Mouse (Mus musculus) heart, postnatal 0 days (tissue): ENCODE measurements around the gene Tmem242. TPM values are rescaled to one million over a fixed set of nuclear protein-coding genes. Genes with fewer than 3 reads are reported as not detected.

Source experiments
- ATAC-seq: fragments of 200-750 bp; cut with Nextera tagmentation; 2 replicates; pipeline ENCODE4 v1.8.0; 2017; ENCODE audit warnings: low read depth, moderate number of reproducible peaks, moderate library complexity; ENCODE audit not compliant: insufficient read depth
- DNase-seq: peaks from one replicate; pipeline ENCODE4 v3.0.0-alpha.2; 2016; ENCODE audit warnings: low spot score
- H3K27ac ChIP-seq: fragments of 300-500 bp; sonication (generic); 2 replicates; pipeline ENCODE4 v1.5.1; 2014; ENCODE audit warnings: low read depth, mild to moderate bottlenecking
- H3K27me3 ChIP-seq: fragments of 300-500 bp; sonication (generic); 2 replicates; pipeline ENCODE4 v1.6.1; 2014; ENCODE audit warnings: low read length, mixed read lengths; ENCODE audit not compliant: control insufficient read depth, insufficient read depth
- H3K36me3 ChIP-seq: fragments of 300-500 bp; sonication (generic); replicated peaks from 2 replicates; pipeline ENCODE4 v1.6.1; 2014; ENCODE audit warnings: low read length, mixed read lengths; ENCODE audit not compliant: control insufficient read depth, insufficient read depth
- H3K4me1 ChIP-seq: fragments of 300-500 bp; sonication (generic); 2 replicates; pipeline ENCODE4 v1.6.1; 2014; ENCODE audit warnings: antibody characterized with exemption; ENCODE audit not compliant: control insufficient read depth, insufficient read depth
- H3K4me2 ChIP-seq: fragments of 300-500 bp; sonication (generic); 2 replicates; pipeline ENCODE4 v1.6.1; 2014; ENCODE audit warnings: low read depth, mild to moderate bottlenecking, low read length, moderate library complexity
- H3K4me3 ChIP-seq: fragments of 300-500 bp; sonication (generic); 2 replicates; pipeline ENCODE4 v1.5.1; 2014; ENCODE audit warnings: low read depth, low read length
- H3K9ac ChIP-seq: fragments of 300-500 bp; sonication (generic); replicated peaks from 2 replicates; pipeline ENCODE4 v1.6.1; 2014; ENCODE audit warnings: low read depth, low read length, mixed read lengths
- H3K9me3 ChIP-seq: fragments of 300-500 bp; sonication (generic); replicated peaks from 2 replicates; pipeline ENCODE4 v1.6.1; 2016; ENCODE audit warnings: low read length; ENCODE audit not compliant: control insufficient read depth
- CTCF ChIP-seq: IDR thresholded peaks from 2 replicates; pipeline ENCODE4 v1.5.1; 2016; ENCODE audit warnings: antibody characterized with exemption, control low read depth, low read depth
- EP300 ChIP-seq: IDR thresholded peaks from 2 replicates; pipeline ENCODE4 v1.6.1; 2016; ENCODE audit warnings: antibody characterized with exemption, low read depth
- WGBS: fragments of 180-500 bp; shearing (Covaris S2); extraction: QIAGEN DNeasy Blood & Tissue Kit; methylation state at CpG from one replicate; pipeline ENCODE4 v1.1.7; 2014; 5-methylcytosine and 5-hydroxymethylcytosine counted together
- polyA plus RNA-seq: library from polyadenylated mRNA; unstranded; fragments of >200 nt; fragmentation: Nextera tagmentation; extraction: Ambion mirVana; gene quantifications from 2 replicates; pipeline ENCODE4 v1.2.1, GENCODE M21; 2015
- total RNA-seq: library from RNA; depleted of rRNA; stranded (reverse); fragments of >200 nt; gene quantifications from 2 replicates; pipeline ENCODE4 v1.2.3, GENCODE M21; 2014; ENCODE audit warnings: low replicate concordance

Gene Tmem242
- total and polyA plus RNA-seq, 2 experiments from 2014 or later, result 81.7 to 150 TPM

DNA sequence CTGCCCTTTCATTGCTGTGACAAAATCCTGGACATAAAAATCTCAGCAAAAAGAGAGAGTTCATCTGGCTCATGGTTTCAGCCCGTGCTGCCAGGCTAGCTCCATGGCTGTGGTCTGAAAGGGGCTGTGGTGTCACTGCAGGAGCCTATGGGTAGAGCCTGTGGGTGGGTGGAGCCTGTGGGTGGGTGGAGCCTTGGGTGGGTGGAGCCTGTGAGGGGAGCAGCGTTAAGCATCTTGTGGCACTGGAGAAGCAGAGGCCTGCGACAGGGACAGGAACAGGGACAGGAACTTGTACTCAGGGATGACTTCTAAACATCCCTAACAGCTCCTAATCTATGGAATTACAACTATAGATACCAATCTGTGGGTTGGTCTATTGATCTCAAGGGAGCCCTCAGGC, 32.2 kb upstream of the Tmem242 start:
- no peak overlapping the region for H3K4me2 ChIP-seq
- no peak for DNase-seq
- no peak overlapping the region for H3K4me3 ChIP-seq
- no peaks in the 10 kb centered on the region for H3K4me1 ChIP-seq
- TF ChIP-seq CTCF (no peak), EP300 (no peak)
- WGBS, result 34% methylated on average over 3 of the region's 3 CpGs
- H3K36me3 ChIP-seq, result no peaks in the 10 kb centered on the region
- ATAC-seq, result no peak
- H3K9me3 ChIP-seq, result no peaks in the 10 kb centered on the region
- no peak overlapping the region for H3K9ac ChIP-seq
- no peak overlapping the region for H3K27ac ChIP-seq
- H3K27me3 ChIP-seq, result no peaks in the 10 kb centered on the region

DNA sequence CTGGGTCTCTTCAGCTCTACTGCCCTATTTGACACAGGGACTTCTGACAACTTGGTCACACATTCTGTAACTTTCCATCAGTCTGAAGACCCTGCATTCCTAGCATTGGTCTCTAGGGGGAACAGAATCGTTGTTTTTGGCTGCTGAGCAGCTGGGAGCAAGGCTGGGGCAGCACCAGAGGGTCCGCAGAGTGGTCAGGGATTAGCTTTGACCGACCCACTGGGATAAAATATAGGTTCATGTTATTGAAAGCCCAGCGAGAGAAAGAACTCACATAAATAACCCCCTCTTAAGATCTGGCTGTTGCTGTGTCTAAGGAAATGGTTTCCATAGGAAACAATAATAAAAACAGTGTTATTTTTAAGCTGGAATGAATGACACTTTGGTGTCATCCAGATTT, 27.1 kb upstream of the Tmem242 start:
- DNase-seq, result no peak
- ATAC-seq, result no peak
- H3K9ac ChIP-seq, result no peak overlapping the region
- TF ChIP-seq EP300, result no peak
- TF ChIP-seq CTCF, result no peak
- H3K27me3 ChIP-seq, result no peaks in the 10 kb centered on the region
- H3K36me3 ChIP-seq, result no peaks in the 10 kb centered on the region
- H3K4me2 ChIP-seq, result no peak overlapping the region
- no peaks in the 10 kb centered on the region for H3K4me1 ChIP-seq
- H3K9me3 ChIP-seq, result no peaks in the 10 kb centered on the region
- 33% methylated on average over 4 of the region's 4 CpGs for WGBS
- no peak overlapping the region for H3K27ac ChIP-seq
- H3K4me3 ChIP-seq, result no peak overlapping the region

DNA sequence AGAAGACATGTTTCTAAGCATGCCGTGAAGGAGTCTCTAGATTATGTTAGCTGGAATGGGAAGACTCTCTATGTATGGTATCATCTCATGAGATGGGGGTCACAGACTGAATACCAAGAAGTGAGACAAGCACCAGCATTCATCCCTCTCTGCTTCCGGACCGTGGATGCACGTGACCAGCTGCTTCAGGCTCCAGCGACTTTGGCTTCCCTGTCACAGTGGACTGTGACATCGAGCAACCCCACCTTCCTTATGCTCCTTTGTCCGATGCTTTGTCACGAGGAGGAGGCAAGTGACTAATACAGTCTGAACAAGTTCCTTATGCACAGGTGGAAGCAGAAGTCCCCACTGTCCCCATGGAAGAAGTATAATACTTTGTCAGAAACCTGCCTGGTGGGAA, 26.7 kb upstream of the Tmem242 start:
- H3K9ac ChIP-seq, result no peak overlapping the region
- no peak for ATAC-seq
- 71% methylated on average over 8 of the region's 8 CpGs for WGBS

DNA sequence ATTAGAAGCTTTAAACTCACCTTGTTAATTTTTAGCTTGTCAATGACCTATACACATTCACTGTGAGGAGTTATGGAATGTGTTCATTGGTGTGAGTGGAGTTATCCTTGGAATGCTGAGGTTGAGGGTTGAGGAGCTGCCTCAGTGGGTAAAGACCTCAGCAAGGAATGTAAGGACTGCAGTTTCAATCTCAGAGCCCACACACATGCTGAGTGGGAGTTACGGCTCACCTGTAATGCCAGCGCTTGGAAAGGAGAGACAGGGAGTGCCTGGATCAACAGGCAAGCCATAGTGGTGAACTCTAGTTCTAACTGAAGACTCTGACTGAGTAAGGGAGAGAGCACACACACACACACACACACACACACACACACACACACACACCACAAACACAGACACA, 23.9 kb upstream of the Tmem242 start:
- no peak overlapping the region for H3K4me2 ChIP-seq
- no peaks in the 10 kb centered on the region for H3K36me3 ChIP-seq
- H3K9me3 ChIP-seq, result no peaks in the 10 kb centered on the region
- no peak overlapping the region for H3K4me3 ChIP-seq
- no peaks in the 10 kb centered on the region for H3K4me1 ChIP-seq
- no peaks in the 10 kb centered on the region for H3K27me3 ChIP-seq
- H3K27ac ChIP-seq, result no peak overlapping the region
- ATAC-seq, result no peak
- no peak for TF ChIP-seq EP300
- TF ChIP-seq CTCF, result no peak
- H3K9ac ChIP-seq, result no peak overlapping the region
- WGBS, result 60% methylated on average over 2 of the region's 2 CpGs
- DNase-seq, result no peak

More for the DNA sequence above, 26.7 kb upstream of the Tmem242 start:
- Histone ChIP-seq H3K27me3 (no peaks in the 10 kb centered on the region), H3K36me3 (no peaks in the 10 kb centered on the region), H3K9me3 (no peaks in the 10 kb centered on the region), H3K4me1 (no peaks in the 10 kb centered on the region), H3K4me2 (no peak overlapping the region), H3K4me3 (no peak overlapping the region), H3K27ac (no peak overlapping the region)
- no peak for DNase-seq
- TF ChIP-seq CTCF, result no peak
- TF ChIP-seq EP300, result no peak

DNA sequence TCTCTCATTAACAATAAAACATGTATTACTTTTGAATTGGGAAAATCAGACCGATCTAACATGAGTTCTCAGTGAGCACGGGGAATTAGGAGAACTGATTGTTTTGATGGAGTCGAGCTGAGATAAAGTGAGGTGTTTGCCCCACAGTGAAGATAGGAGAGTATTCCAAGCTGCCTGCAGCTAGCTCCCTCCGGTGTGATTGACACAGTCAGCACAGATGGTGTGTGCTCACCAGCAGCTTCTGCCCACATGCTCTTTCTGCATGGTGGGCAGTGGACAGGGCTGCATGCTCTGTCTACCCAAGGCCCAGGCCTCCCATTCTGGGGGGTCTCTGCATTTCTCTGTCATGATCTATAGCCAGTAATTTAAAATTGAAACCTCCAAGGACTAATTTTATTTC, 13.6 kb upstream of the Tmem242 start:
- Histone ChIP-seq H3K9ac (no peak overlapping the region), H3K9me3 (no peaks in the 10 kb centered on the region), H3K36me3 (no peaks in the 10 kb centered on the region), H3K4me3 (no peak overlapping the region), H3K27ac (no peak overlapping the region), H3K27me3 (no peaks in the 10 kb centered on the region), H3K4me1 (no peaks in the 10 kb centered on the region), H3K4me2 (no peak overlapping the region)
- DNase-seq, result no peak
- 51% methylated on average over 4 of the region's 4 CpGs for WGBS
- no peak for ATAC-seq
- TF ChIP-seq CTCF, result no peak
- TF ChIP-seq EP300, result no peak

DNA sequence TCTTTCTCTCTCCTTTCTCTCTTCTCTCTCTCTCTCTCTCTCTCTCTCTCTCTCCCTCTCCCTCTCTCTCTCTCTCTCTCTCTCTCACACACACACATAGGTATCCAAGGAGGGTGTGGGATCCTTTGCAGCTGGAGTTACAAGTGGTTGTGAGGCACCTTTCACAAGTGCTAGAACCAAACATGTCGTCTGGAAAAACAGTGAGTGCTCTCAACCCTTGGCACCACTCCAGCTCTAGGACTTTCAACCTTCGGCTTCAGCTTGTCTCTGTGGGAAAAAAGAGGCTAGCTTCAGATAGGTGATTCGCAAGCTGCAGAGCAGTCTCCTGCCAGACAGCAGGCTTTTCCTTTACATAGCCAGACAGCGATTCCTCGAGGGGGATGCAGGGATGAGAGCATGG, 3.7 kb upstream of the Tmem242 start:
- Histone ChIP-seq H3K4me1 (peaks cover 9% of the 10 kb centered on the region), H3K36me3 (no peaks in the 10 kb centered on the region), H3K9ac (no peak overlapping the region), H3K27me3 (no peaks in the 10 kb centered on the region), H3K9me3 (no peaks in the 10 kb centered on the region), H3K27ac (no peak overlapping the region), H3K4me2 (no peak overlapping the region), H3K4me3 (no peak overlapping the region)
- 18% methylated on average over 5 of the region's 5 CpGs for WGBS
- no peak for ATAC-seq
- no peak for DNase-seq
- TF ChIP-seq CTCF (no peak), EP300 (no peak)
